Mouse (Mus musculus) heart, postnatal 0 days (tissue): Measurements from ENCODE around the gene Hba-x. TPM values are rescaled to one million over a fixed set of nuclear protein-coding genes. Genes with fewer than 3 reads are reported as not detected.
"Not testable (repeated sequence)": the region's sequence is repeated elsewhere in the genome, so short reads cannot be mapped to it uniquely, and the experiment has no call there.

Source experiments
- ATAC-seq: fragments of 200-750 bp; cut with Nextera tagmentation; 2 replicates; pipeline ENCODE4 v1.8.0; 2017; ENCODE audit warnings: low read depth, moderate number of reproducible peaks, moderate library complexity; ENCODE audit not compliant: insufficient read depth
- DNase-seq: peaks from one replicate; pipeline ENCODE4 v3.0.0-alpha.2; 2016; ENCODE audit warnings: low spot score
- H3K27ac ChIP-seq: fragments of 300-500 bp; sonication (generic); 2 replicates; pipeline ENCODE4 v1.5.1; 2014; ENCODE audit warnings: low read depth, mild to moderate bottlenecking
- H3K27me3 ChIP-seq: fragments of 300-500 bp; sonication (generic); 2 replicates; pipeline ENCODE4 v1.6.1; 2014; ENCODE audit warnings: low read length, mixed read lengths; ENCODE audit not compliant: control insufficient read depth, insufficient read depth
- H3K36me3 ChIP-seq: fragments of 300-500 bp; sonication (generic); replicated peaks from 2 replicates; pipeline ENCODE4 v1.6.1; 2014; ENCODE audit warnings: low read length, mixed read lengths; ENCODE audit not compliant: control insufficient read depth, insufficient read depth
- H3K4me1 ChIP-seq: fragments of 300-500 bp; sonication (generic); 2 replicates; pipeline ENCODE4 v1.6.1; 2014; ENCODE audit warnings: antibody characterized with exemption; ENCODE audit not compliant: control insufficient read depth, insufficient read depth
- H3K4me2 ChIP-seq: fragments of 300-500 bp; sonication (generic); 2 replicates; pipeline ENCODE4 v1.6.1; 2014; ENCODE audit warnings: low read depth, mild to moderate bottlenecking, low read length, moderate library complexity
- H3K4me3 ChIP-seq: fragments of 300-500 bp; sonication (generic); 2 replicates; pipeline ENCODE4 v1.5.1; 2014; ENCODE audit warnings: low read depth, low read length
- H3K9ac ChIP-seq: fragments of 300-500 bp; sonication (generic); replicated peaks from 2 replicates; pipeline ENCODE4 v1.6.1; 2014; ENCODE audit warnings: low read depth, low read length, mixed read lengths
- H3K9me3 ChIP-seq: fragments of 300-500 bp; sonication (generic); replicated peaks from 2 replicates; pipeline ENCODE4 v1.6.1; 2016; ENCODE audit warnings: low read length; ENCODE audit not compliant: control insufficient read depth
- CTCF ChIP-seq: IDR thresholded peaks from 2 replicates; pipeline ENCODE4 v1.5.1; 2016; ENCODE audit warnings: antibody characterized with exemption, control low read depth, low read depth
- EP300 ChIP-seq: IDR thresholded peaks from 2 replicates; pipeline ENCODE4 v1.6.1; 2016; ENCODE audit warnings: antibody characterized with exemption, low read depth
- WGBS: fragments of 180-500 bp; shearing (Covaris S2); extraction: QIAGEN DNeasy Blood & Tissue Kit; methylation state at CpG from one replicate; pipeline ENCODE4 v1.1.7; 2014; 5-methylcytosine and 5-hydroxymethylcytosine counted together
- polyA plus RNA-seq: library from polyadenylated mRNA; unstranded; fragments of >200 nt; fragmentation: Nextera tagmentation; extraction: Ambion mirVana; gene quantifications from 2 replicates; pipeline ENCODE4 v1.2.1, GENCODE M21; 2015
- total RNA-seq: library from RNA; depleted of rRNA; stranded (reverse); fragments of >200 nt; gene quantifications from 2 replicates; pipeline ENCODE4 v1.2.3, GENCODE M21; 2014; ENCODE audit warnings: low replicate concordance

Hba-x gene
- total and polyA plus RNA-seq, 2 experiments from 2014 or later: 0.68 TPM; not detected in 1

DNA sequence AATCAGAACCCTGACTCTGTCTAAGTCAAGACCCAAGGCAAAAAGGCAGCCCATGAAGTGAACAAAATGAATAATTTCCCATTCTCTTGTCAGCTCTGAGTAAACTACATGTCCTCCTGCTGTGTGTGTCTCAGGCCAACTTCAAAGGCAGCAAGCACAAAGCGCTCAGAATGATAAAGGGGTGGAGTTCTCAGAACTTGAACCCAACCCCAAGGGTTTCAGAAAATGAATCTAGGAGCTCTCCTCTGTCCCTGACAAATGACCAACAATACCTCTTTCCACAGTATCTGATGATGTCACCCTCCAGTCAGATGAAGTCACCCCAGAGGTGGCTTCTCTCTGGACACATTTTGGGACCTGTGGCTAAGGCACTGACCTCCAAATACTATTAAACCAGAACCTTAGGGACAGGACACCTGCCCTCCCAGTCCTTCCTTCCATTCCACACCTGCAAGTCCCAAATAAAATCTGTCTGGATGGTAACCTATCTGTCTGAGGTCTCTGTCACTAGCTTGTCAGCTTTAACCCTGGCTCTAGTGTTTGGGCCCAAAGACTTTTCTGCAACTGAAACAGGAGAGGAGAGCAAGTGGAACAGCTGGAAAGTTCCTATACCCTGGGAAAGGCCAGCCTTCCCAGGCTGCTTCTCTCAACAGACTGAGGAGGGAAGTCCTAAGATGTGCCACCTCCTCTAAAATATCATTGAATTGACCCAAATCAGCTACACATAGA lies 5.4 kb downstream of the Hba-x start:
- TF ChIP-seq CTCF (no peak), EP300 (no peak)
- no peak for DNase-seq
- H3K4me3 ChIP-seq: no peak overlapping the region
- no peaks in the 10 kb centered on the region for H3K36me3 ChIP-seq
- peaks cover 30% of the 10 kb centered on the region for H3K27me3 ChIP-seq
- WGBS: 76% methylated on average over 1 of the region's 1 CpGs
- no peak for ATAC-seq
- H3K9ac ChIP-seq: no peak overlapping the region
- no peaks in the 10 kb centered on the region for H3K4me1 ChIP-seq
- no peaks in the 10 kb centered on the region for H3K9me3 ChIP-seq
- H3K4me2 ChIP-seq: no peak overlapping the region
- no peak overlapping the region for H3K27ac ChIP-seq

DNA sequence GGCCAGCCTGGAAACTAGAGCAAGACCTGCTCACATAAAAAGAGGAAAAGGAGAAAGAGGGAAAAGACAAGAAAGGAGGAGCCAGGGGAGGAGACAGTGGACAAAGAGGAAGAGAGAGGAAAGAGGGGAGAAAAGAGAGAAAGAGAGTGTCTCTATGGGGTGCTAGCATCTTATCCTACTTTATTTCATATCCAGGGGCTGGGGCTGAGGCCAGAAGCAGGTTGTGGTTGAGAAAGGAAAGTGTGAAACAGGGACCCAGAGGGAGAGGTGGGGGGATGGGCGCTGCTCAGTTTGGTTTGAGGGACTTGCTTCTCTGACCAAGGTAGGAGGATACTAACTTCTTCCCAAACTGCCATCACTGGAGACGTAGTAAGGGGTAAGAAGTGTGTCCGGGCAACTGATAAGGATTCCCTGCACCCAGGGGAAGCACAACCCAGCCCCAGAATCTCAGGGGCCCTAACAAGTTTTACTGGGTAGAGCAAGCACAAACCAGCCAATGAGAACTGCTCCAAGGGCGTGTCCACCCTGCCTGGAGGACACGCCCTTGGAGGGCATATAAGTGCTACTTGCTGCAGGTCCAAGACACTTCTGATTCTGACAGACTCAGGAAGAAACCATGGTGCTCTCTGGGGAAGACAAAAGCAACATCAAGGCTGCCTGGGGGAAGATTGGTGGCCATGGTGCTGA lies 7.0 kb downstream of the Hba-x start, which contains the start of gene Hba-a1:
Hba-a1 (plus strand) TSS at position 421 of the 687 bp plus-strand sequence.
- DNase-seq, H3K36me3 ChIP-seq, H3K4me3 ChIP-seq, H3K9me3 ChIP-seq, ATAC-seq, H3K9ac ChIP-seq, H3K27ac ChIP-seq, H3K4me1 ChIP-seq, H3K4me2 ChIP-seq: not testable (repeated sequence)
- peaks cover 23% of the 10 kb centered on the region for H3K27me3 ChIP-seq
- whole genome bisulfite sequencing: 29% methylated on average over 1 of the region's 5 CpGs

DNA sequence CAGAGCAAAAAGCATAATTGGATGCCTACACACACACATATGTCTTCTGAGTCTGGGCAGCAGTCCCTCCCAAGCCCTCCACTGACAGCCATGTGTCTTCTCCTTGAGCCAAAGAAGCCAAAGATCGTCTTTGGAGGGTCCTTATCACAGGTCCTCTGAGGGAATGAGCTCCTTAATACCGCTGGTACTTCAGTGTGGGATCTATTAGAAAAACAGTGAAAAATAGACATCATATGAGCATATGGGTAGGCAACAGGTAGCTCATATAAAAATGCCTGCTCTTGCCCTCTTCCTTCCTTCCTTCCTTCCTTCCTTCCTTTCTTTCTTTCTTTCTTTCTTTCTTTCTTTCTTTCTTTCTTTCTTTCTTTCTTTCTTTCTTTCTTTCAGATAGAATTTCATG lies 8.4 kb downstream of the Hba-x start:
- not testable (repeated sequence) for H3K4me1 ChIP-seq, H3K4me2 ChIP-seq, H3K27ac ChIP-seq, H3K9me3 ChIP-seq, H3K4me3 ChIP-seq, ATAC-seq, H3K9ac ChIP-seq, H3K36me3 ChIP-seq, DNase-seq
- 39% methylated on average over 2 of the region's 2 CpGs for WGBS
- peaks cover 14% of the 10 kb centered on the region; the same call in 1 of the 2 replicates for H3K27me3 ChIP-seq

DNA sequence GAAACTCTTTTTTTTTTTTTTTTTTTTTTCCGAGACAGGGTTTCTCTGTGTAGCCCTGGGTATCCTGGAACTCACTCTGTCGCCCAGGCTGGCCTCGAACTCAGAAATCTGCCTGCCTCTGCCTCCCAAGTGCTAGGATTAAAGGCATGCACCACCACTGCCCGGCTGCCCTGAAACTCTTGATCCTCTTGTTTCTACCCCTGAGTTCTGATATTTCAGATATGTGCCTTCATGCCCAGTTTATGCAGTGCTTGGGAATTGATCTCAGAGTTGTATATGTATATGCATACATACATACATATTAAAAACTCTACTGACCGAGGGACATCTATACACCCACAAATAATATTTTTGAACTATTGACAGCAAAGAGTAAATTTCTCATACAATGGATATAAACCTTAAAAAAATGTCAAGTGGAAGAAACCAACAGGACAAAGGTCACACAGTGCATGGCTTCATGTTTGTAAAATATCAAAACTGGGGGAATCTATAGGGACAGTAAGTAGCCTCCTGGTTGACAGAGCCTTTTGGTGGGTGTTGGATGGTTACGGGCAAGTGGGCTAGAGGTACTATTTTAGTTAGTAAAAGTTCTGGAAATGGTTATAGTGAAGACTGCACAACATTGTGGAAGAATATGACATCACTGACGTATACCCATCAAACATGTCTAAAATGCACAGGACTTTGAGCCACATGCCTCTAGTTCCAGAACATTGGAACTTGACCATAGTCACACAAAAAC lies 9.0 kb downstream of the Hba-x start:
- H3K9ac ChIP-seq: no peak overlapping the region
- H3K9me3 ChIP-seq: no peaks in the 10 kb centered on the region
- TF ChIP-seq EP300 (no peak), CTCF (no peak)
- no peaks in the 10 kb centered on the region for H3K36me3 ChIP-seq
- no peak overlapping the region for H3K4me3 ChIP-seq
- 70% methylated on average over 7 of the region's 7 CpGs for WGBS
- H3K4me2 ChIP-seq: no peak overlapping the region
- DNase-seq (no peak), ATAC-seq (no peak)
- H3K27ac ChIP-seq: no peak overlapping the region
- peaks cover 10% of the 10 kb centered on the region; the same call in 1 of the 2 replicates for H3K27me3 ChIP-seq
- H3K4me1 ChIP-seq: no peaks in the 10 kb centered on the region

DNA sequence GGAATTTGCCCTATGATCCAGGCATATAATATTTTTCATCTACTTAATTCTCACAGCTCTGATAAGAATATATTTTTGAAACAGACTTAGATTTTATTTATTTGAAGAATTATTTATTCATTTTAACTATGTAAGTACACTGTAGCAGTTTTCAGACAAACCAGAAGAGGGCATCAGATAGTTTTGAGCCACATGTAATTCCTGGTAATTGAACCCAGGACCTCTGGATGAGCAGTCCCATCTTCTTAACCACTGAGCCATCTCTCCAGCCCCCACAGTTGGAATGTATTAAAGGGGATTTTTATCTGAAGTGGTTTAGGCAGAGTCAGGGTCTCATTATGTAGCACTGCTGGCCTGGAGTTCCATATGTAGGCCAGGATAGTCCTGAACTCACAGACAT lies 9.7 kb downstream of the Hba-x start:
- not testable (repeated sequence) for H3K36me3 ChIP-seq, H3K27ac ChIP-seq, H3K9ac ChIP-seq, H3K4me1 ChIP-seq, H3K4me3 ChIP-seq, ATAC-seq, H3K27me3 ChIP-seq, H3K4me2 ChIP-seq, DNase-seq, H3K9me3 ChIP-seq
